Mouse (Mus musculus): Measurements from ENCODE around the gene Ak1. TPM values are rescaled to one million over a fixed set of nuclear protein-coding genes. Genes with fewer than 3 reads are reported as not detected.

Ak1 gene
- total RNA-seq (2014; rRNA removed; ENCODE audit: low replicate concordance) (544 and 572 TPM in 2 replicates), polyA plus RNA-seq (2015; fragmentation: Nextera tagmentation; extraction: Ambion mirVana) (721 and 737 TPM in 2 replicates)

DNA sequence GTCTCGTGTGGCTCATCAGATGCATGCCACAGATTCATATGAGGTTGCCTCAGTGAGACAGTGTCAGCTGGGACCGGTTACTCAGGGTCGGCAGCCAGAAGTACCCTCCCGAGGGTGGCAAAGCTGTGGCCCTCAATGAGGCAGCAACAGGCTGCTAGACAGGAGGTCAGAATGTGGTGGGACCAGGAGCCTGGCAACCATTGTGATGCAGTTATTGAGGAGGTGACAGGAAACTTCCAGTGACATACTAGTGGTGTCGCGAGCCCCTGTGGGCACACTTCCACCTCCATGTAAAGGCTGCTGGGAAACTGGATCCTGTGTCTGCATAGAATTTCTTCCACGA is at the start of gene Ak1:
Ak1 (plus strand) TSS at position 242 of the 343 bp plus-strand sequence.
- ATAC-seq (ENCODE audit: insufficient read depth, low read depth), result no peak; the same call in 1 of the 2 replicates
- TF ChIP-seq CTCF (IDR thresholded peaks at IDR 0.05; ENCODE audit: low read depth) (no peak), EP300 (IDR thresholded peaks at IDR 0.05; ENCODE audit: low read depth) (peak; percentile 24; the same call in 1 of the 2 replicates)
- no peak within 1 kb of the TSS for H3K4me3 ChIP-seq (ENCODE audit: low read depth, low read length)

DNA sequence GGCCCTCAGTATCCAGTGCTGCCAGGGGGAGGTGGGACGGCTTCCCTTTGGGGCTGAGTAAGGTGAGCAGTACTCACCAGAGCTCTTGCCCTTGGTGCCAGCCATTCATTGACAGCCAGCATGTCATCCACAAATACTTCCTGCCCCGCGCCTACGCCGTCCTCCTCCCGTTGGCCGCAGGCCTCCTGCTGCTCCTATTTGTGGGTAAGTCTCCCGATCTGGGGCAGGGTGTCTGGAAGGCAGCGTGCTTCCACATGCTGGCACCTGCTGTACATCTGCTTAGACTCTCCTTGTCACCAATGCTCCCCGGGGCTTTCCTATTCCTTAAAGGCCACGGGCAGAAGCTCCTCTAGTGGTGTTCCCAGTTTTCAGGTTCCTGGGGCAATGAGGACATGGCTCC is 49.4 kb upstream of the Ak1 start:
- no peak overlapping the region for H3K9ac ChIP-seq (replicated peaks; ENCODE audit: low read depth, low read length)
- ATAC-seq (ENCODE audit: insufficient read depth, low read depth) (no peak), DNase-seq (ENCODE audit: low spot score) (no peak)
- H3K4me1 ChIP-seq (ENCODE audit: control insufficient read depth, insufficient read depth), result peaks cover 22% of the 10 kb centered on the region; the same call in 1 of the 2 replicates
- H3K27me3 ChIP-seq (ENCODE audit: control insufficient read depth, insufficient read depth, low read length), result peaks cover 9% of the 10 kb centered on the region
- no peaks in the 10 kb centered on the region for H3K9me3 ChIP-seq (replicated peaks; ENCODE audit: control insufficient read depth, low read length)
- H3K27ac ChIP-seq (ENCODE audit: low read depth), result no peak overlapping the region
- H3K36me3 ChIP-seq (replicated peaks; ENCODE audit: control insufficient read depth, insufficient read depth, low read length), result peaks cover 31% of the 10 kb centered on the region
- WGBS, result 86% methylated on average over 11 of the region's 11 CpGs
- no peak overlapping the region for H3K4me2 ChIP-seq (ENCODE audit: low read depth, low read length)
- H3K4me3 ChIP-seq (ENCODE audit: low read depth, low read length), result no peak overlapping the region
- TF ChIP-seq CTCF (IDR thresholded peaks at IDR 0.05; ENCODE audit: low read depth) (no peak), EP300 (IDR thresholded peaks at IDR 0.05; ENCODE audit: low read depth) (no peak)

More for the DNA sequence above, at the start of gene Ak1:
- Histone ChIP-seq H3K27ac (ENCODE audit: low read depth) (peak within 1 kb of the TSS; percentile 94), H3K4me1 (ENCODE audit: control insufficient read depth, insufficient read depth) (peaks cover 42% of the 10 kb centered on the region), H3K27me3 (ENCODE audit: control insufficient read depth, insufficient read depth, low read length) (no peaks in the 10 kb centered on the region), H3K9me3 (replicated peaks; ENCODE audit: control insufficient read depth, low read length) (no peaks in the 10 kb centered on the region), H3K36me3 (replicated peaks; ENCODE audit: control insufficient read depth, insufficient read depth, low read length) (peaks cover 25% of the 10 kb centered on the region; the same call in 1 of the 2 replicates), H3K4me2 (ENCODE audit: low read depth, low read length) (peak within 1 kb of the TSS; percentile 36), H3K9ac (replicated peaks; ENCODE audit: low read depth, low read length) (peak within 1 kb of the TSS; percentile 35)
- WGBS, result 9% methylated on average over 7 of the region's 7 CpGs
- no peak for DNase-seq (ENCODE audit: low spot score)

DNA sequence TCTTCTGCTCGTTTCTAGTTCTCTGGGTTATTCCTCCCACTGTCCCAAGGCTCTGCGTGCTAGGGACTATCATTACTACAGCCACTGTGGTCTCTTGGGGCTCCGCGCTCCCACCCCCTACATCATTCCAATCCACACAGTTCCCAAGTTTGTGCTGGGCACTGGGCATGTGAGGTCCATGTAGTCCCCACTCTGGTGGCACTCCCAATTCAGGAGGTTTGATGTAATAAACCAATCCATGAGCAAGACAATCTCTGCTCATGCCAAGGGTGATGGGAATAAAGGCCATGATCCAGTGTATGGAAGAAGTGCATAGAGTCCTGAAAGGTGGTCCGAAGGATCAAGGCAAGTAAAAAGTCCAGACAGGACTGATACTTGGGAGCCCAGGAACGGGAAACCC is 47.1 kb upstream of the Ak1 start, which contains the start of gene Pip5kl1:
Pip5kl1 (plus strand) TSS at position 301 of the 400 bp plus-strand sequence.
- Histone ChIP-seq H3K27me3 (ENCODE audit: control insufficient read depth, insufficient read depth, low read length) (peaks cover 11% of the 10 kb centered on the region), H3K4me3 (ENCODE audit: low read depth, low read length) (peak within 1 kb of the TSS; percentile 19; the same call in 1 of the 2 replicates), H3K27ac (ENCODE audit: low read depth) (no peak within 1 kb of the TSS), H3K4me1 (ENCODE audit: control insufficient read depth, insufficient read depth) (peaks cover 18% of the 10 kb centered on the region; the same call in 1 of the 2 replicates), H3K4me2 (ENCODE audit: low read depth, low read length) (peak within 1 kb of the TSS; percentile 52), H3K36me3 (replicated peaks; ENCODE audit: control insufficient read depth, insufficient read depth, low read length) (peaks cover 15% of the 10 kb centered on the region; the same call in 1 of the 2 replicates), H3K9ac (replicated peaks; ENCODE audit: low read depth, low read length) (no peak within 1 kb of the TSS), H3K9me3 (replicated peaks; ENCODE audit: control insufficient read depth, low read length) (no peaks in the 10 kb centered on the region)
- ATAC-seq (ENCODE audit: insufficient read depth, low read depth), result no peak
- TF ChIP-seq CTCF (IDR thresholded peaks at IDR 0.05; ENCODE audit: low read depth) (no peak), EP300 (IDR thresholded peaks at IDR 0.05; ENCODE audit: low read depth) (no peak)
- 68% methylated on average over 6 of the region's 6 CpGs for WGBS
- DNase-seq (ENCODE audit: low spot score), result no peak

DNA sequence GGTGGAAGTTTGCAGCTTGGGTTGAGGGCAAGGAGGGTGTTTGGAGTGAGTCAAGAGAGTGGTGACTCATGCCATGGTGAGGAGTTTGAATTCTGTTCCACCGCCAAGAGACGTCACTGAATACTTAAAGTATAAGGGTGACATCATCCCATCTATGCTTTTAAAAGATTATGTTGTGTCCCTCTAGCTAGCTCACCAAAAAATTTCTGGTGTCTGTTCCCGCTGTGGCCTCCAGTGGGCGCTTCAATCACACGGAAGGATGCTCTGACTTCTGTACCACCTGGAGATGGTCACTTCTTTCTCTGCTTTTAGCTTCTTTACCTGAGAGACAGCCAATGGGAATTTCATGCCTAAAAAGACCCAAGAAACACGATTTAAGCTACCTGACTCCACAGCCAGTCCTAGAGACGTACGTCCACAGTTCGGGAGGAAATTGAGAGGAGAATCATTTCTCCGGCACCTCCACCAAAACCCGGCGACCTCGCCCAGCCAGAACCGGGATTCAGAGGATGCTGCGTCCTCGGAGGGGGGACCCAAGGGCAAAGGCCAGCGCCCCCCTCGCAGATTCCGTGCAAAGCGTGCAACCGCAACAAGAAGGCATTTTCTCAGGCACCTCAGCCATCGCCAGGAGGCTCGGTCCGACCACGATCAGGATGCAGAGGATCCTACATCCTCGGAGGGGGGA is 46.5 kb upstream of the Ak1 start:
- peak overlapping the region; percentile 19; the same call in 1 of the 2 replicates for H3K4me3 ChIP-seq (ENCODE audit: low read depth, low read length)
- no peak overlapping the region for H3K27ac ChIP-seq (ENCODE audit: low read depth)
- no peak for TF ChIP-seq EP300 (IDR thresholded peaks at IDR 0.05; ENCODE audit: low read depth)
- peak; percentile 66 for TF ChIP-seq CTCF (IDR thresholded peaks at IDR 0.05; ENCODE audit: low read depth)
- peak; percentile 22; the same call in 1 of the 2 replicates for ATAC-seq (ENCODE audit: insufficient read depth, low read depth)
- H3K9ac ChIP-seq (replicated peaks; ENCODE audit: low read depth, low read length), result no peak overlapping the region
- peaks cover 15% of the 10 kb centered on the region; the same call in 1 of the 2 replicates for H3K36me3 ChIP-seq (replicated peaks; ENCODE audit: control insufficient read depth, insufficient read depth, low read length)
- WGBS, result 1% methylated on average over 26 of the region's 26 CpGs
- peak overlapping the region; percentile 52 for H3K4me2 ChIP-seq (ENCODE audit: low read depth, low read length)
- DNase-seq (ENCODE audit: low spot score), result peak; percentile 23
- peaks cover 16% of the 10 kb centered on the region; the same call in 1 of the 2 replicates for H3K4me1 ChIP-seq (ENCODE audit: control insufficient read depth, insufficient read depth)
- H3K27me3 ChIP-seq (ENCODE audit: control insufficient read depth, insufficient read depth, low read length), result peaks cover 16% of the 10 kb centered on the region
- no peaks in the 10 kb centered on the region for H3K9me3 ChIP-seq (replicated peaks; ENCODE audit: control insufficient read depth, low read length)

DNA sequence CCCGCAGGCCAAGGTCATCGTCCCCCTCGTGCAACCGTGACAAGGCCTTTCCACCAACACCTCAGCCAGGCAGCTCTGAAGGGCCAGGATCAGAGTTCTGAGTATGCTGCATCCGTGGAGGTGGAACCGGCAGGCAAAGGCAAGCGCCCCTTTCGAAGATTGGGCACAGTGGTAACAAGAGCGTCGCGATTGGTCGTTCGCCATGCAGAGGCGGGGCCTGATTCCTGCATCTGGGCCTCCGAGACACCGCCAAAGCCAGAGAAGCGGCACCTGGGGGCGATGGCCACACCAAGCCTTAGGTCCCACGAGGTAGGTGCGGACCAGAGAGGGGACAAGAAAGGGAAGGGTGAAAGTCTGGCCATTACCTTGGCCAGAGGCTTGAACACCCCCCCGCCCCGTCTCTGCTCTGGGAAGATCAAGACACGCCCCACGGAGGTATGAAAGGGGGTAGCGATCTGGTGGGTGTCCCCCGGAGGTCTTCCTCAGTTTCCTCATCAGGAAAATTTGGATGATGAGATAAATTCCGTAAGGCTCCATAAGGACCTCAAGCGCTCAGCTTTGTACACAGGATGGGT is 45.9 kb upstream of the Ak1 start, which contains the start of gene 9430097D07Rik:
9430097D07Rik (minus strand) TSS at position 99 of the 575 bp plus-strand sequence.
- no peak for ATAC-seq (ENCODE audit: insufficient read depth, low read depth)
- Histone ChIP-seq H3K4me3 (ENCODE audit: low read depth, low read length) (peak within 1 kb of the TSS; percentile 19; the same call in 1 of the 2 replicates), H3K9ac (replicated peaks; ENCODE audit: low read depth, low read length) (no peak within 1 kb of the TSS), H3K9me3 (replicated peaks; ENCODE audit: control insufficient read depth, low read length) (no peaks in the 10 kb centered on the region), H3K27ac (ENCODE audit: low read depth) (no peak within 1 kb of the TSS), H3K4me2 (ENCODE audit: low read depth, low read length) (peak within 1 kb of the TSS; percentile 52), H3K4me1 (ENCODE audit: control insufficient read depth, insufficient read depth) (peaks cover 11% of the 10 kb centered on the region; the same call in 1 of the 2 replicates), H3K27me3 (ENCODE audit: control insufficient read depth, insufficient read depth, low read length) (peaks cover 19% of the 10 kb centered on the region), H3K36me3 (replicated peaks; ENCODE audit: control insufficient read depth, insufficient read depth, low read length) (peaks cover 15% of the 10 kb centered on the region; the same call in 1 of the 2 replicates)
- DNase-seq (ENCODE audit: low spot score), result no peak
- no peak for TF ChIP-seq CTCF (IDR thresholded peaks at IDR 0.05; ENCODE audit: low read depth)
- no peak for TF ChIP-seq EP300 (IDR thresholded peaks at IDR 0.05; ENCODE audit: low read depth)
- WGBS, result 10% methylated on average over 28 of the region's 28 CpGs

All from heart, postnatal 0 days (tissue).